Mouse (Mus musculus): ENCODE results near the gene H60b.

DNA sequence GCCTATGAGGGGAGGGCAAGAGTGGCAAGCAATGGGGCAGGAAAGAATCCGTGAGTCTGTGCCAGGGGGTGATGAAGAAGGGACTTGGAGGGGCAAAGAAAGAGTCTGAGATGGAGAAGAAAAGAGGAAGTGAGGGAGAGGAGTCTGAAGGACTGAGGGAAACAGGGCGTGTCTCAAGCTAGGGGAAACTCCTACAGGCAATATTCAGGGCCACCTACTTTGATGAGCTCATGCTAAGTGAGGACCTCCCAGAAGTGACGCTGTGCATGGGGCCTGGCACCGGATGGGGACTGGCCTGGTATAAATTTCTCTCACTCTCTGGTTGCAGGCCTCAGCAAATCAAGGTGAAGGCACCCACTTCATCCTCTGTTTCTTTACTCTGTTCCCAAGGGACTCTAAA, 148.1 kb downstream of the H60b start:
- TF ChIP-seq GATA1 (IDR thresholded peaks at IDR 0.05; ENCODE audit: low read length) (no peak), TAL1 (IDR thresholded peaks at IDR 0.05; ENCODE audit: low read length) (no peak)

Measured in erythroblast, embryonic 14.5 days (primary cell).